9 mouse cellular contexts compared by ENCODE assay signal in the genomic region with DNA sequence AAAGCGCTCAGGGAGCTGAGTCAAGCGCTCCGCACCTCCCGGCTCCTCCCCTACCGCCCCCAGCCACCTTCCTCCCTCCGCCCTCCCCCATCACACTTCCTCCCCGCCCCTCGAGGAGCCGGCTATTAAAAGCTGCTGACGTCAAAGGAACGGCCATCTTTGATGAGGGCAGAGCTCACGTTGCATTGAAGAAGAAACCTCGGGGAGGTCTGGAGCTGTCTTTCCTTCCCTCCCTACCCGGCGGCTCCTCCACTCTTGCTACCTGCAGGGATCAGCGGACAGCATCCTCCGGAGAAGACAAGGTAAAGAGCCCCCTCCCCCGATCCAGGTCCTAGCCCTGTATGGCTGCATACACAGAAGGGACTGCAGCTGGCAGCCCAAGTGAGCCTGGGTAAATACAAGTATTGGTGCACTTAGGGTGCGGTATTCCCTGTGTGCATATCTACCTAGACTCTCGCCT. TPM values are rescaled to one million over a fixed set of nuclear protein-coding genes. Genes with fewer than 3 reads are reported as not detected.
DNase-seq lines count a peak whose midpoint lies in the region; ATAC-seq and TF ChIP-seq lines count a peak whose summit lies in the region.
"Had no signal": no experiment of that assay in that cellular context is flagged by ENCODE, and none has a peak within 500 bp of the region (broad histone marks: within the 10 kb centered on the region; RNA-seq: fewer than 3 reads in every experiment).

A gene (plus strand): TSS at position 155 of the 460 bp plus-strand sequence.

- H3K4me3 ChIP-seq in ES-E14 (ENCODE audit: insufficient read depth in 1 of 2, low read depth in 1 of 2, low read length in 2 of 2, poor library complexity in 1 of 2, severe bottlenecking in 1 of 2): peak within 1 kb of the TSS; percentile 36 to 68
- H3K4me3 ChIP-seq in embryonic facial prominence, embryonic 11.5 days (ENCODE audit: low read depth, low read length): peak within 1 kb of the TSS; percentile 37
- peak within 1 kb of the TSS; percentile 32 for H3K4me3 ChIP-seq in intestine, embryonic 14.5 days (ENCODE audit: low read depth, low read length)
- peak within 1 kb of the TSS; percentile 39 for H3K4me3 ChIP-seq in liver, embryonic 11.5 days (ENCODE audit: low read depth, low read length)
- peak within 1 kb of the TSS; percentile 38 for H3K4me3 ChIP-seq in small intestine, adult 2 months (ENCODE audit: low read depth, low read length)
- H3K4me3 ChIP-seq: erythroblast, embryonic 14.5 days had no signal

- H3K36me3 ChIP-seq in ES-E14 (ENCODE audit: control insufficient read depth, insufficient read depth, low read length, poor library complexity, severe bottlenecking): no peaks in the 10 kb centered on the region
- no peaks in the 10 kb centered on the region for H3K36me3 ChIP-seq in embryonic facial prominence, embryonic 11.5 days (replicated peaks; ENCODE audit: control insufficient read depth, insufficient read depth, low read depth, low read length)
- H3K36me3 ChIP-seq in intestine, embryonic 14.5 days (ENCODE audit: control insufficient read depth, insufficient read depth, low read length): no peaks in the 10 kb centered on the region
- no peaks in the 10 kb centered on the region for H3K36me3 ChIP-seq in liver, embryonic 11.5 days (ENCODE audit: control insufficient read depth, insufficient read depth, low read length)
- no peaks in the 10 kb centered on the region for H3K36me3 ChIP-seq in small intestine, adult 2 months (ENCODE audit: control insufficient read depth, insufficient read depth, low read length)

- peaks cover 0 to 5% of the 10 kb centered on the region in 2 experiments; a peak in 1 of 4 replicates for H3K4me1 ChIP-seq in ES-E14 (ENCODE audit: control insufficient read depth in 2 of 2, insufficient read depth in 2 of 2, low read length in 2 of 2, poor library complexity in 1 of 2)
- no peaks in the 10 kb centered on the region for H3K4me1 ChIP-seq in embryonic facial prominence, embryonic 11.5 days (ENCODE audit: control insufficient read depth, insufficient read depth, low read length)
- 0 out of 2 replicates have a peak, but pooled peaks cover 2% of the 10 kb centered on the region for H3K4me1 ChIP-seq in intestine, embryonic 14.5 days (replicated peaks; ENCODE audit: control insufficient read depth, insufficient read depth, low read length)
- H3K4me1 ChIP-seq in liver, embryonic 11.5 days (replicated peaks; ENCODE audit: control insufficient read depth, insufficient read depth, low read length): peaks cover 3% of the 10 kb centered on the region; the same call in 1 of the 2 replicates
- peaks cover 5% of the 10 kb centered on the region; the same call in 1 of the 2 replicates for H3K4me1 ChIP-seq in small intestine, adult 2 months (ENCODE audit: control insufficient read depth, insufficient read depth, insufficient read length, low read length)

- no peak for TF ChIP-seq POLR2A in small intestine, adult 2 months (IDR thresholded peaks at IDR 0.05; ENCODE audit: low read depth, low read length)

- no peaks in the 10 kb centered on the region for H3K9me3 ChIP-seq in ES-E14 (ENCODE audit: control insufficient read depth, insufficient read depth, low read depth, low read length)
- no peaks in the 10 kb centered on the region for H3K9me3 ChIP-seq in embryonic facial prominence, embryonic 11.5 days (replicated peaks; ENCODE audit: control insufficient read depth, low read length)
- H3K9me3 ChIP-seq in intestine, embryonic 14.5 days (ENCODE audit: control insufficient read depth, low read length): no peaks in the 10 kb centered on the region
- no peaks in the 10 kb centered on the region for H3K9me3 ChIP-seq in liver, embryonic 11.5 days (ENCODE audit: control insufficient read depth, low read length)

- H3K4me2 ChIP-seq in embryonic facial prominence, embryonic 11.5 days (ENCODE audit: low read depth, low read length): peak within 1 kb of the TSS; percentile 57
- H3K4me2 ChIP-seq in intestine, embryonic 14.5 days (ENCODE audit: low read length): peak within 1 kb of the TSS; percentile 50
- peak within 1 kb of the TSS; percentile 59 for H3K4me2 ChIP-seq in liver, embryonic 11.5 days

- WGBS in embryonic facial prominence, embryonic 11.5 days: under 1% methylated on average over 20 of the region's 20 CpGs
- under 1% methylated on average over 20 of the region's 20 CpGs for WGBS in intestine, embryonic 14.5 days
- 2% methylated on average over 17 of the region's 20 CpGs for WGBS in liver, embryonic 11.5 days
- 3% methylated on average over 20 of the region's 20 CpGs for WGBS in small intestine, adult 2 months

- TF ChIP-seq CTCF in small intestine, adult 2 months (IDR thresholded peaks at IDR 0.05; ENCODE audit: extremely low read depth, insufficient read length, insufficient replicate concordance, low read depth, low read length): no peak

- peak; percentile 57 for ATAC-seq in embryonic facial prominence, embryonic 11.5 days (replicated peaks; ENCODE audit: insufficient number of reproducible peaks, low FRiP score, low TSS enrichment, low read depth)
- peak; percentile 70 for ATAC-seq in intestine, embryonic 14.5 days (replicated peaks; ENCODE audit: low FRiP score, low TSS enrichment, low read depth)
- ATAC-seq in liver, embryonic 11.5 days (replicated peaks; ENCODE audit: low FRiP score): peak; percentile 45

- H3K9ac ChIP-seq in ES-E14 (ENCODE audit: insufficient read depth, low read depth, low read length, poor library complexity, severe bottlenecking): no peak within 1 kb of the TSS
- no peak within 1 kb of the TSS for H3K9ac ChIP-seq in embryonic facial prominence, embryonic 11.5 days (replicated peaks; ENCODE audit: low read length)
- no peak within 1 kb of the TSS for H3K9ac ChIP-seq in intestine, embryonic 14.5 days (ENCODE audit: low read length)
- H3K9ac ChIP-seq in liver, embryonic 11.5 days (ENCODE audit: low read depth, low read length): no peak within 1 kb of the TSS

- in situ Hi-C loops in ES-E14 (cut with MboI; ENCODE audit: low sequenced_read_pairs in 2 of 2, unreplicated experiment in 2 of 2): no loop called here

- no peak within 1 kb of the TSS for H3K27ac ChIP-seq in ES-E14 (ENCODE audit: insufficient read depth, low read depth, low read length, poor library complexity, severe bottlenecking)
- no peak within 1 kb of the TSS for H3K27ac ChIP-seq in embryonic facial prominence, embryonic 11.5 days (replicated peaks; ENCODE audit: low read depth, low read length)
- H3K27ac ChIP-seq in intestine, embryonic 14.5 days (ENCODE audit: low read depth): no peak within 1 kb of the TSS
- H3K27ac ChIP-seq in liver, embryonic 11.5 days (ENCODE audit: low read depth, low read length): no peak within 1 kb of the TSS
- H3K27ac ChIP-seq in small intestine, adult 2 months (ENCODE audit: insufficient read depth, low read depth, low read length): no peak within 1 kb of the TSS

- DNase-seq in ES-E14 (ENCODE audit: low read depth, low spot score): peak; percentile 56
- DNase-seq in adrenal gland, adult 8-10 months: peak; percentile 10
- peak; percentile 89 for DNase-seq in embryonic facial prominence, embryonic 11.5 days (ENCODE audit: low spot score)
- DNase-seq in intestine, embryonic 14.5 days (ENCODE audit: low spot score): peak; percentile 80
- DNase-seq in liver, embryonic 11.5 days (ENCODE audit: low spot score): peak; percentile 38
- no peak for DNase-seq in urinary bladder, postnatal 25 days (ENCODE audit: low spot score)
- DNase-seq in thymus, postnatal 36 days: no peak

- no peaks in the 10 kb centered on the region; the same call in 1 of the 2 replicates for H3K27me3 ChIP-seq in embryonic facial prominence, embryonic 11.5 days (ENCODE audit: control insufficient read depth, insufficient read depth, low read length)
- peaks cover 5% of the 10 kb centered on the region; the same call in 1 of the 2 replicates for H3K27me3 ChIP-seq in intestine, embryonic 14.5 days (replicated peaks; ENCODE audit: control insufficient read depth, insufficient read depth, low read length)
- H3K27me3 ChIP-seq in liver, embryonic 11.5 days (replicated peaks; ENCODE audit: control insufficient read depth, insufficient read depth, low read length): peaks cover 15% of the 10 kb centered on the region
- peaks cover 2% of the 10 kb centered on the region for H3K27me3 ChIP-seq in small intestine, adult 2 months (ENCODE audit: control insufficient read depth, insufficient read depth, low read length)

TF ChIP-seq in ES-E14, 5 proteins besides CTCF, POLR2A, EP300 and RAD21:
- TF ChIP-seq ZC3H11A (IDR thresholded peaks at IDR 0.05; ENCODE audit: borderline replicate concordance, low read depth, low read length): no peak
- no peak for TF ChIP-seq MAFK (IDR thresholded peaks at IDR 0.05; ENCODE audit: insufficient read depth, low read depth, low read length)
- TF ChIP-seq CHD2 (IDR thresholded peaks at IDR 0.05; ENCODE audit: low read depth, low read length): no peak
- no peak for TF ChIP-seq ZNF384 (IDR thresholded peaks at IDR 0.05; ENCODE audit: low read depth, low read length)
- TF ChIP-seq HCFC1 (IDR thresholded peaks at IDR 0.05; ENCODE audit: borderline replicate concordance, insufficient read depth, low read length): no peak
TF ChIP-seq in ES-E14: peak in this region for 0.

RNA-seq across cellular contexts. Expression of the gene that starts here (rescaled TPM):
- total RNA-seq in ES-E14 (2012; rRNA removed): 0.13 and 0.21 TPM in 2 replicates
- total RNA-seq in adrenal gland, adult 8-10 months (2022): 10 to 100 TPM; 43.7 to 80.6 (median 62.5) TPM
- 25.9 and 26.1 TPM in 2 replicates for polyA plus RNA-seq in embryonic facial prominence, embryonic 11.5 days (2014; fragmentation: Nextera tagmentation; extraction: Ambion mirVana)
- 9.5 and 9.6 TPM in 2 replicates for polyA plus RNA-seq in intestine, embryonic 14.5 days (2014; fragmentation: Nextera tagmentation; extraction: Ambion mirVana)
- polyA plus RNA-seq in liver, embryonic 11.5 days (2014; fragmentation: Nextera tagmentation; extraction: Ambion mirVana): 8.7 and 9.5 TPM in 2 replicates
- polyA plus RNA-seq in small intestine, adult 2 months (2012; rRNA removed): 1.0 and 1.2 TPM in 2 replicates

Comparison
In these comparisons a context has a peak if more than half of its experiments do, and no peak if none do; other contexts are left out.
1. RNA of the gene that starts here (total RNA-seq): 43.7 to 80.6 TPM in adrenal gland, adult 8-10 months; 0.13 to 0.21 TPM in ES-E14; every median in the first group is over 10 times any median in the second.
2. Peak in DNase-seq and H3K4me3 ChIP-seq in ES-E14; RNA of the gene not detected or under 1 TPM.
3. DNase-seq: peak in adrenal gland, adult 8-10 months (single experiment), embryonic facial prominence, embryonic 11.5 days (single experiment), intestine, embryonic 14.5 days (single experiment) and liver, embryonic 11.5 days (single experiment); none in urinary bladder, postnatal 25 days (single experiment) and thymus, postnatal 36 days (0 of 2).
4. Peak in every context shown above with its lines, with median percentiles within 50 percentile points of each other: H3K4me3 ChIP-seq, ATAC-seq and H3K4me2 ChIP-seq.